Mouse (Mus musculus) olfactory bulb, adult 2 months (tissue): Measurements from ENCODE around the gene Smim17. TPM values are rescaled to one million over a fixed set of nuclear protein-coding genes. Genes with fewer than 3 reads are reported as not detected.
A peak's percentile ranks its signal among the peaks of the same experiment; 100 is the strongest.

ENCODE experiments used
- H3K27ac ChIP-seq: fragments of 200-500 bp; 2 replicates; pipeline ENCODE4 v1.5.1; 2012; ENCODE audit warnings: low read depth, low read length; ENCODE audit not compliant: insufficient read depth
- H3K4me1 ChIP-seq: fragments of 200-500 bp; 2 replicates; pipeline ENCODE4 v1.6.1; 2012; ENCODE audit warnings: low read length; ENCODE audit not compliant: control insufficient read depth, insufficient read depth
- H3K4me3 ChIP-seq: fragments of 200-500 bp; 2 replicates; pipeline ENCODE4 v1.5.1; 2012; ENCODE audit warnings: mild to moderate bottlenecking, low read depth, low read length, moderate library complexity; ENCODE audit not compliant: insufficient read depth
- CTCF ChIP-seq: fragments of 200-500 bp; IDR thresholded peaks from 2 replicates; pipeline ENCODE4 v1.5.1; 2012; ENCODE audit warnings: low read depth, mild to moderate bottlenecking, low read length, moderate library complexity; ENCODE audit not compliant: insufficient read depth
- POLR2A ChIP-seq: fragments of 200-500 bp; IDR thresholded peaks from 2 replicates; pipeline ENCODE4 v1.6.1; 2012; ENCODE audit warnings: mild to moderate bottlenecking, low read depth, low read length, moderate library complexity; ENCODE audit not compliant: insufficient read depth
- WGBS: fragments of 180-500 bp; shearing (Covaris S2); methylation state at CpG from one replicate; pipeline ENCODE4 v1.1.7; 2018; 5-methylcytosine and 5-hydroxymethylcytosine counted together
- polyA plus RNA-seq: library from polyadenylated mRNA; stranded (reverse); fragments of >200 nt; gene quantifications from 2 replicates; pipeline ENCODE4 v1.2.4, GENCODE M21; 2012; ENCODE audit warnings: low replicate concordance; ENCODE audit not compliant: missing spikeins, insufficient read depth, insufficient read length

The Smim17 gene
- polyA plus RNA-seq, 1 experiment = not detected

GRCm38 (mm10) chr7:6369460-6369859, 29.1 kb upstream of the Smim17 start:
- no peaks in the 10 kb centered on the region for H3K4me1 ChIP-seq
- WGBS = 86% methylated on average over 3 of the region's 3 CpGs
- no peak overlapping the region for H3K4me3 ChIP-seq
- TF ChIP-seq POLR2A (no peak), CTCF (no peak)
- H3K27ac ChIP-seq = no peak overlapping the region

GRCm38 (mm10) chr7:6372993-6373392, 25.5 kb upstream of the Smim17 start:
- H3K4me1 ChIP-seq = no peaks in the 10 kb centered on the region
- 93% methylated on average over 3 of the region's 3 CpGs for WGBS
- no peak overlapping the region for H3K4me3 ChIP-seq
- H3K27ac ChIP-seq = no peak overlapping the region
- TF ChIP-seq CTCF (no peak), POLR2A (no peak)

- Histone ChIP-seq H3K27ac (no peak overlapping the region), H3K4me1 (no peaks in the 10 kb centered on the region; the same call in 1 of the 2 replicates), H3K4me3 (no peak overlapping the region)
- no peak for TF ChIP-seq CTCF
- no peak for TF ChIP-seq POLR2A
- WGBS = 87% methylated on average over 8 of the region's 8 CpGs
These were observed 20.1 kb upstream of the Smim17 start for GRCm38 (mm10) chr7:6378441-6378840.

GRCm38 (mm10) chr7:6381431-6381830, 17.1 kb upstream of the Smim17 start:
- 88% methylated on average over 2 of the region's 2 CpGs for WGBS
- no peaks in the 10 kb centered on the region; the same call in 1 of the 2 replicates for H3K4me1 ChIP-seq

GRCm38 (mm10) chr7:6383044-6383455, 15.5 kb upstream of the Smim17 start, which contains the start of gene Zfp28:
Gene Zfp28 (plus strand): TSS chr7:6383295.
- TF ChIP-seq CTCF (no peak), POLR2A (no peak)
- Histone ChIP-seq H3K27ac (no peak within 1 kb of the TSS), H3K4me3 (peak within 1 kb of the TSS; percentile 80), H3K4me1 (no peaks in the 10 kb centered on the region; the same call in 1 of the 2 replicates)
- WGBS = under 1% methylated on average over 28 of the region's 28 CpGs

More at GRCm38 (mm10) chr7:6381431-6381830, 17.1 kb upstream of the Smim17 start:
- Histone ChIP-seq H3K4me3 (no peak overlapping the region), H3K27ac (no peak overlapping the region)
- TF ChIP-seq POLR2A (no peak), CTCF (no peak)

GRCm38 (mm10) chr7:6384011-6384410, 14.5 kb upstream of the Smim17 start:
- Histone ChIP-seq H3K27ac (no peak overlapping the region), H3K4me1 (no peaks in the 10 kb centered on the region; the same call in 1 of the 2 replicates), H3K4me3 (no peak overlapping the region)
- no peak for TF ChIP-seq CTCF
- WGBS = 60% methylated on average over 8 of the region's 8 CpGs

GRCm38 (mm10) chr7:6386995-6387394, 11.5 kb upstream of the Smim17 start:
- TF ChIP-seq CTCF = no peak
- no peak for TF ChIP-seq POLR2A
- Histone ChIP-seq H3K27ac (no peak overlapping the region), H3K4me3 (no peak overlapping the region), H3K4me1 (no peaks in the 10 kb centered on the region; the same call in 1 of the 2 replicates)
- WGBS = 87% methylated on average over 8 of the region's 8 CpGs

GRCm38 (mm10) chr7:6388971-6389370, 9.5 kb upstream of the Smim17 start:
- no peak overlapping the region for H3K4me3 ChIP-seq
- no peaks in the 10 kb centered on the region for H3K4me1 ChIP-seq
- H3K27ac ChIP-seq = no peak overlapping the region
- TF ChIP-seq CTCF (no peak), POLR2A (no peak)
- 92% methylated on average over 5 of the region's 5 CpGs for WGBS

- no peaks in the 10 kb centered on the region for H3K4me1 ChIP-seq
- WGBS = 68% methylated on average over 5 of the region's 5 CpGs
- TF ChIP-seq POLR2A (no peak), CTCF (no peak)
- H3K27ac ChIP-seq = no peak overlapping the region
- no peak overlapping the region for H3K4me3 ChIP-seq
These were observed 9.1 kb upstream of the Smim17 start for GRCm38 (mm10) chr7:6389449-6389848.

- Histone ChIP-seq H3K4me1 (no peaks in the 10 kb centered on the region), H3K27ac (no peak within 1 kb of the TSS), H3K4me3 (no peak within 1 kb of the TSS)
- no peak for TF ChIP-seq POLR2A
- TF ChIP-seq CTCF = no peak
- WGBS = 11% methylated on average over 17 of the region's 17 CpGs
These were observed 11.5 kb downstream of the Smim17 start, which contains the start of gene Gm20715 for GRCm38 (mm10) chr7:6410043-6410442. Gene Gm20715 (plus strand): TSS chr7:6410277.
